ENCODE assay signal across 10 mouse cellular contexts in genomic region chr15:83296771-83297311, GRCm38 (mm10). TPM values are rescaled to one million over a fixed set of nuclear protein-coding genes. Genes with fewer than 3 reads are reported as not detected.
DNase-seq lines count a peak whose midpoint lies in the region; ATAC-seq lines count a peak whose summit lies in the region.
"Had no signal": no experiment of that assay in that cellular context is flagged by ENCODE, and none has a peak within 500 bp of the region (broad histone marks: within the 10 kb centered on the region; RNA-seq: fewer than 3 reads in every experiment).

No protein-coding gene starts in this region.

- 63% methylated on average over 8 of the region's 8 CpGs for WGBS in hindbrain, embryonic 10.5 days
- 48% methylated on average over 6 of the region's 8 CpGs for WGBS in hindbrain, embryonic 12.5 days
- 61% methylated on average over 7 of the region's 8 CpGs for WGBS in embryonic facial prominence, embryonic 11.5 days

- no peak overlapping the region for H3K4me2 ChIP-seq in hindbrain, embryonic 12.5 days (replicated peaks)
- no peak overlapping the region for H3K4me2 ChIP-seq in embryonic facial prominence, embryonic 11.5 days (ENCODE audit: low read depth, low read length)
- H3K4me2 ChIP-seq: liver, embryonic 15.5 days had no signal

- H3K27ac ChIP-seq in hindbrain, embryonic 10.5 days: peak overlapping the region; percentile 35
- H3K27ac ChIP-seq in hindbrain, embryonic 12.5 days: no peak overlapping the region
- H3K27ac ChIP-seq in embryonic facial prominence, embryonic 11.5 days (replicated peaks; ENCODE audit: low read depth, low read length): no peak overlapping the region
- H3K27ac ChIP-seq: liver, embryonic 15.5 days had no signal

- ATAC-seq in hindbrain, embryonic 12.5 days (ENCODE audit: low FRiP score): no peak
- no peak for ATAC-seq in embryonic facial prominence, embryonic 11.5 days (replicated peaks; ENCODE audit: insufficient number of reproducible peaks, low FRiP score, low TSS enrichment, low read depth)

- H3K27me3 ChIP-seq in hindbrain, embryonic 10.5 days (ENCODE audit: insufficient read depth, poor library complexity, severe bottlenecking): no peaks in the 10 kb centered on the region
- H3K27me3 ChIP-seq in hindbrain, embryonic 12.5 days: no peaks in the 10 kb centered on the region
- no peaks in the 10 kb centered on the region for H3K27me3 ChIP-seq in embryonic facial prominence, embryonic 11.5 days (ENCODE audit: control insufficient read depth, insufficient read depth, low read length)
- H3K27me3 ChIP-seq: liver, embryonic 15.5 days had no signal

- H3K9ac ChIP-seq in hindbrain, embryonic 12.5 days: no peak overlapping the region
- no peak overlapping the region for H3K9ac ChIP-seq in embryonic facial prominence, embryonic 11.5 days (replicated peaks; ENCODE audit: low read length)
- H3K9ac ChIP-seq: liver, embryonic 15.5 days had no signal

- H3K9me3 ChIP-seq in hindbrain, embryonic 10.5 days: no peaks in the 10 kb centered on the region
- H3K9me3 ChIP-seq in hindbrain, embryonic 12.5 days (replicated peaks): no peaks in the 10 kb centered on the region
- H3K9me3 ChIP-seq in embryonic facial prominence, embryonic 11.5 days (replicated peaks; ENCODE audit: control insufficient read depth, low read length): no peaks in the 10 kb centered on the region
- H3K9me3 ChIP-seq: liver, embryonic 15.5 days had no signal

- peaks cover 36% of the 10 kb centered on the region for H3K4me1 ChIP-seq in hindbrain, embryonic 10.5 days (replicated peaks)
- H3K4me1 ChIP-seq in hindbrain, embryonic 12.5 days: peaks cover 5% of the 10 kb centered on the region
- no peaks in the 10 kb centered on the region; the same call in none of the 2 replicates for H3K4me1 ChIP-seq in embryonic facial prominence, embryonic 11.5 days (ENCODE audit: control insufficient read depth, insufficient read depth, low read length)

- H3K4me3 ChIP-seq in hindbrain, embryonic 10.5 days: no peak overlapping the region
- no peak overlapping the region for H3K4me3 ChIP-seq in hindbrain, embryonic 12.5 days
- H3K4me3 ChIP-seq in embryonic facial prominence, embryonic 11.5 days (ENCODE audit: low read depth, low read length): no peak overlapping the region
- H3K4me3 ChIP-seq: liver, embryonic 15.5 days had no signal

- H3K36me3 ChIP-seq in hindbrain, embryonic 10.5 days: peaks cover 5% of the 10 kb centered on the region
- peaks cover 20% of the 10 kb centered on the region for H3K36me3 ChIP-seq in hindbrain, embryonic 12.5 days
- no peaks in the 10 kb centered on the region for H3K36me3 ChIP-seq in embryonic facial prominence, embryonic 11.5 days (replicated peaks; ENCODE audit: control insufficient read depth, insufficient read depth, low read depth, low read length)

- DNase-seq in hindbrain, embryonic 10.5 days (ENCODE audit: low spot score): peak; percentile 17
- DNase-seq in 3134 (ENCODE audit: extremely low read depth, insufficient read length, low spot score): peak; percentile 28
- DNase-seq in embryonic facial prominence, embryonic 11.5 days (ENCODE audit: low spot score): peak; percentile 69
- peak; percentile 47 to 69 for DNase-seq in kidney, postnatal 36 days
- no peak for DNase-seq in ovary, postnatal 10 days (ENCODE audit: low spot score)
- no peak for DNase-seq in cerebellum, adult 11 months
- DNase-seq in spleen, adult 12 weeks (ENCODE audit: low spot score): no peak
- DNase-seq: gastrocnemius, postnatal 14 days had no signal

RNA-seq across cellular contexts. Expression of gene A4galt, which starts 45.3 kb away (rescaled TPM):
- 1.2 and 1.5 TPM in 2 replicates for polyA plus RNA-seq in hindbrain, embryonic 10.5 days (2016; fragmentation: Nextera tagmentation; extraction: Ambion mirVana)
- 2.0 and 2.2 TPM in 2 replicates for polyA plus RNA-seq in hindbrain, embryonic 12.5 days (2016; fragmentation: Nextera tagmentation; extraction: Ambion mirVana)
- polyA plus RNA-seq in embryonic facial prominence, embryonic 11.5 days (2014; fragmentation: Nextera tagmentation; extraction: Ambion mirVana): 0.28 and 1.1 TPM in 2 replicates

RNA-seq across cellular contexts. Expression of gene Arfgap3, which starts 53.2 kb away (rescaled TPM):
- polyA plus RNA-seq in hindbrain, embryonic 10.5 days (2016; fragmentation: Nextera tagmentation; extraction: Ambion mirVana): 33.1 and 36.9 TPM in 2 replicates
- 44.2 and 51.1 TPM in 2 replicates for polyA plus RNA-seq in hindbrain, embryonic 12.5 days (2016; fragmentation: Nextera tagmentation; extraction: Ambion mirVana)
- 37.0 and 40.8 TPM in 2 replicates for polyA plus RNA-seq in embryonic facial prominence, embryonic 11.5 days (2014; fragmentation: Nextera tagmentation; extraction: Ambion mirVana)

Comparison
In these comparisons a context has a peak if more than half of its experiments do, and no peak if none do; other contexts are left out.
1. DNase-seq: peak in hindbrain, embryonic 10.5 days (single experiment), 3134 (single experiment), embryonic facial prominence, embryonic 11.5 days (single experiment) and kidney, postnatal 36 days (2 of 2); none in ovary, postnatal 10 days (single experiment), cerebellum, adult 11 months (single experiment) and spleen, adult 12 weeks (single experiment).